Mouse (Mus musculus) thymus, adult 2 months (tissue): Measurements from ENCODE around the gene Itga2b. TPM values are rescaled to one million over a fixed set of nuclear protein-coding genes. Genes with fewer than 3 reads are reported as not detected.

Source experiments
- DNase-seq: peaks from one replicate; pipeline ENCODE4 v3.0.0; 2021
- H3K27ac ChIP-seq: fragments of 200-500 bp; 2 replicates; pipeline ENCODE4 v1.5.1; 2012; ENCODE audit warnings: low read length, control low read depth; ENCODE audit not compliant: control insufficient read depth, insufficient read depth
- H3K27me3 ChIP-seq: fragments of 200-500 bp; 2 replicates; pipeline ENCODE4 v1.6.1; 2012; ENCODE audit warnings: mild to moderate bottlenecking, low read length, moderate library complexity, mixed read lengths; ENCODE audit not compliant: control insufficient read depth, insufficient read depth
- H3K36me3 ChIP-seq: fragments of 200-500 bp; 2 replicates; pipeline ENCODE4 v1.6.1; 2012; ENCODE audit warnings: mild to moderate bottlenecking, low read length, moderate library complexity; ENCODE audit not compliant: control insufficient read depth, insufficient read depth
- H3K4me1 ChIP-seq: fragments of 200-500 bp; replicated peaks from 2 replicates; pipeline ENCODE4 v1.6.1; 2012; ENCODE audit warnings: low read length; ENCODE audit not compliant: control insufficient read depth, insufficient read depth
- H3K4me3 ChIP-seq: fragments of 200-500 bp; 2 replicates; pipeline ENCODE4 v1.5.1; 2012; ENCODE audit warnings: mild to moderate bottlenecking, low read length, control low read depth, moderate library complexity; ENCODE audit not compliant: control insufficient read depth, insufficient read depth
- CTCF ChIP-seq: fragments of 200-500 bp; IDR thresholded peaks from 2 replicates; pipeline ENCODE4 v1.5.1; 2012; ENCODE audit warnings: mild to moderate bottlenecking, control low read depth, low read length, moderate library complexity, borderline replicate concordance; ENCODE audit not compliant: control insufficient read depth, poor library complexity, insufficient read depth; ENCODE audit errors: extremely low read depth
- POLR2A ChIP-seq: fragments of 200-500 bp; IDR thresholded peaks from 2 replicates; pipeline ENCODE4 v1.6.1; 2012; ENCODE audit warnings: mild to moderate bottlenecking, low read length, control low read depth, moderate library complexity; ENCODE audit not compliant: control insufficient read depth, poor library complexity, insufficient read depth; ENCODE audit errors: extremely low read depth
- WGBS: fragments of 180-500 bp; shearing (Covaris S2); methylation state at CpG from one replicate; pipeline ENCODE4 v1.1.7; 2018; 5-methylcytosine and 5-hydroxymethylcytosine counted together
- polyA plus RNA-seq: library from polyadenylated mRNA; depleted of rRNA; stranded (reverse); fragments of >200 nt; gene quantifications from 2 replicates; pipeline ENCODE4 v1.2.3, GENCODE M21; 2012

Itga2b gene
- polyA plus RNA-seq, 1 experiment, result 4.0 TPM

DNA sequence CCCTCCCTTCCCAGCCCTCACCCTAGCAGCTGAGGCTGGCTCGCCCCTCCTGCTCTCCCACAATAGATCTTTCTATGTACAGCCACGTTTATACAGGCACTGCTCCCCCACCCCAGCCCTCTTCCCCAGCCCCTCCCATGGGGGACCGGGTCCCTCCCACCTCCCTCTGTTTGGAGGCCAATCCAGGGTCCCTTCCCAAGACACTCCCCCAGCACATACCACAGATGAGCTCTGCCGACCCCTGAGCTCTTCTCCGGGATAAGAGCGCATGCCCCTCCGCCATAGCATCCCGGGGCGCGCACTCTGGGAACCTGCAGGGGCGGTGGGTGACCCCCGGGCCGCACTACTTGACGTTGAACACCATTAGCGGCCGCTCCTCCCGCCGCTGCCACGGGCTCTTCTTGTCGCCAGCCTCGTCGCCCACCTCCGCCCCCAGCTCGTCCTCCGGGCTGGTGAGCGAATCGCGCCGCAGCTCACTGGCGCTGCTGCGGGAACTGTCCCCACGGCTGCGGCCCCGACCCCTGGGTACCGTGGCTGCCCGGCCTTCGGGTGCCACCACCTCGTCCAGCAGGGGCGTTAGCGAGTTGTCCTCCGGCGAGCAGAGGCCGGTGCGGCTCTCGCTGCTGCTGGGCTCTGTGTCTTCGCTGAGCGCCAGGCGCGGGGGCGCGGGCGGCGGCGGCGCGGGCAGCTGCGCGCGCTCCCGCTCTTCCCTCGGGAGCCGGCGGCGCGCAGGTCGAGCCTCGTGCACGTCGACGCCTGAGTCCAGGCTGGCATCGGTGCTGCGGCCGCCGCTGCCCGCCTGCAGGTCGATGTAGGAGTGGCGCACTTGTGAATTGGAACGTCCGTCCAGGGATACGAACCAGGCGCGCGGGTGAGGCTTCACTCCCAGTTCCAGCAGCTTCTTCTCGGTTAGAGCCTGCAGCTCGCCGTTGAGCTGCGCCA, 32.5 kb downstream of the Itga2b start:
- no peak overlapping the region for H3K27ac ChIP-seq
- H3K36me3 ChIP-seq, result no peaks in the 10 kb centered on the region
- DNase-seq, result no peak
- H3K4me3 ChIP-seq, result peak overlapping the region; percentile 24
- peaks cover 16% of the 10 kb centered on the region for H3K4me1 ChIP-seq
- TF ChIP-seq POLR2A (no peak), CTCF (no peak)
- H3K27me3 ChIP-seq, result peaks cover 3% of the 10 kb centered on the region; the same call in 1 of the 2 replicates
- WGBS, result 59% methylated on average over 87 of the region's 87 CpGs

DNA sequence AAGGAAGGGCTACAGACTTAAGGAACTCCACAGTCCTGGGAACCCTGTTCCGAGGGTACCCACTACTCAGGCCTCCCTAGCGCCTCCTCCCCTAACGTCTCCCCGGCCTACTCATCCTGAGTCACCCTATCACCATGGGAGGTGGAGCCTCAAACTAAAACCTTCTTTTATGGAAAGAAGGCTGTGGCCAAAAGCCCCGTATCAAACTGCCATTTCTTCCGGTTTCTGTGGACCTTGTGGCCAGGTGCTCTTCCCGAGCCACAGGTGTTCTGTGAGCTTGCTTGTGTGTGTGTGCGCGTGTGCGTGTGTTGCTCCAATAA, 33.5 kb downstream of the Itga2b start:
- no peak overlapping the region for H3K27ac ChIP-seq
- WGBS, result 84% methylated on average over 10 of the region's 10 CpGs
- H3K36me3 ChIP-seq, result no peaks in the 10 kb centered on the region
- H3K4me3 ChIP-seq, result no peak overlapping the region
- peaks cover 3% of the 10 kb centered on the region; the same call in 1 of the 2 replicates for H3K27me3 ChIP-seq
- TF ChIP-seq CTCF (no peak), POLR2A (no peak)
- H3K4me1 ChIP-seq, result peaks cover 21% of the 10 kb centered on the region
- DNase-seq, result no peak

DNA sequence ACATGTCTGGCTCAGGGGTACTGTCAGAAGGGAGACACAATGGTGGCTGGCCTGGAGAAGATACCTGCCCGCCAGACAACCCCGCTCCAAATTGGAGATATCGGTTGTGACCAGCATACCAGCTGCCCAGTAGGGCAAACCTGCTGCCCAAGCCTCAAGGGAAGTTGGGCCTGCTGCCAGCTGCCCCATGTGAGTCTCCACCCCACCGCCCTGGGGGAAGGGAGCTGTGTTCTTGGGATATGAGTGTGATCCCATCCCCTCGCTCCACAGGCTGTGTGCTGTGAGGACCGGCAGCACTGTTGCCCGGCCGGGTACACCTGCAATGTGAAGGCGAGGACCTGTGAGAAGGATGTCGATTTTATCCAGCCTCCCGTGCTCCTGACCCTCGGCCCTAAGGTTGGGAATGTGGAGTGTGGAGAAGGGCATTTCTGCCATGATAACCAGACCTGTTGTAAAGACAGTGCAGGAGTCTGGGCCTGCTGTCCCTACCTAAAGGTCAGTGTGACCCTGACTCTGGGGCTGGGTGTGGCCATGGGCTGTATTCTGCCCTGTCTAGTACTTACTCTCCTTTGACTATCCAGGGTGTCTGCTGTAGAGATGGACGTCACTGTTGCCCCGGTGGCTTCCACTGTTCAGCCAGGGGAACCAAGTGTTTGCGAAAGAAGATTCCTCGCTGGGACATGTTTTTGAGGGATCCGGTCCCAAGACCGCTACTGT, 34.0 kb downstream of the Itga2b start:
- no peak for DNase-seq
- Histone ChIP-seq H3K27me3 (peaks cover 3% of the 10 kb centered on the region; the same call in 1 of the 2 replicates), H3K36me3 (no peaks in the 10 kb centered on the region), H3K27ac (no peak overlapping the region), H3K4me3 (no peak overlapping the region), H3K4me1 (peaks cover 21% of the 10 kb centered on the region)
- 98% methylated on average over 18 of the region's 18 CpGs for WGBS
- TF ChIP-seq CTCF, result no peak
- TF ChIP-seq POLR2A, result no peak

DNA sequence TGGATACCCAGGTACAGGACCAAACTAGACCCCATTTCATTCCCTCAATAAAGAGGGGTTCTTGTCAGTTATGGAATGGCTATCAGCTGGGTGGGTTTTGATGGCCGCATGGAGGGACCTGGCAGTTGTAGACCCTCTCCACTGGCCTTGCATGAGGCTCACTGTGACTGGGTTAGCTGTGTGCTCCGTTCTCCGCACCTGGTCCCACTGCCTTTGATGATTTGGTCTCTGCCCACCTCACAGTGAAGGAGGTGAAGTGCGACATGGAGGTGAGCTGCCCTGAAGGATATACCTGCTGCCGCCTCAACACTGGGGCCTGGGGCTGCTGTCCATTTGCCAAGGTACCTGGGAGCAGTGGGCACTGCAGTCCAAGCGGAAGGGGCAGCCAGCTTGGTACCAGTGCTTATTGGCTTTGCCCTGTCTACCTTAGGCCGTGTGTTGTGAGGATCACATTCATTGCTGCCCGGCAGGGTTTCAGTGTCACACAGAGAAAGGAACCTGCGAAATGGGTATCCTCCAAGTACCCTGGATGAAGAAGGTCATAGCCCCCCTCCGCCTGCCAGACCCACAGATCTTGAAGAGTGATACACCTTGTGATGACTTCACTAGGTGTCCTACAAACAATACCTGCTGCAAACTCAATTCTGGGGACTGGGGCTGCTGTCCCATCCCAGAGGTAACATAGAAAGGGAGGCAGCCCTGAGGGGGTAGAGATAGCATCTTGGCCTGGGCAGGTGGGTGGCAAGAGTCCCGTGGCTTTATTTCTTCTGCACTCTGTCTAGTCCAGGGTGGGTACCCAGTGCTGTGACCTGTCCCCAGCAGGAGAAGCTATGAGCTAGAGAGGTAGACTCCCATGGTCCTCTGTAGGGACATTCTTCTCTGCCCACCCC, 34.9 kb downstream of the Itga2b start:
- WGBS, result 93% methylated on average over 11 of the region's 11 CpGs
- no peak for TF ChIP-seq POLR2A
- no peak for TF ChIP-seq CTCF
- Histone ChIP-seq H3K4me3 (no peak overlapping the region), H3K4me1 (peaks cover 26% of the 10 kb centered on the region), H3K27me3 (peaks cover 3% of the 10 kb centered on the region; the same call in 1 of the 2 replicates), H3K27ac (no peak overlapping the region), H3K36me3 (no peaks in the 10 kb centered on the region)
- DNase-seq, result no peak

DNA sequence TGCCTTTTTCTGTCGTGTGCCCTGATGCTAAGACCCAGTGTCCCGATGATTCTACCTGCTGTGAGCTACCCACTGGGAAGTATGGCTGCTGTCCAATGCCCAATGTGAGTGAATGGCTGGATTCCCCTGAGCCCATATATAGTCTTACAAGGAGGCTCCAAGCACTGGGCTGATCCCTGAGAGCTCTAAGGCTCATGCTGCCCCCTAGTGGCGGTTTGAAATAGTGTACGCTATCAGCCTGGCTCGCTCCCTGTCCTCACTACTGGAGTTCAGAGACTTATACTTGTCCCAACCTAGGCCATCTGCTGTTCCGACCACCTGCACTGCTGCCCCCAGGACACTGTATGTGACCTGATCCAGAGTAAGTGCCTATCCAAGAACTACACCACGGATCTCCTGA, 35.5 kb downstream of the Itga2b start:
- Histone ChIP-seq H3K27me3 (peaks cover 3% of the 10 kb centered on the region; the same call in 1 of the 2 replicates), H3K4me3 (no peak overlapping the region), H3K27ac (no peak overlapping the region), H3K4me1 (peaks cover 28% of the 10 kb centered on the region), H3K36me3 (no peaks in the 10 kb centered on the region)
- 30% methylated on average over 7 of the region's 7 CpGs for WGBS
- peak; percentile 81 for DNase-seq
- TF ChIP-seq CTCF (peak; percentile 52; the same call in 1 of the 2 replicates), POLR2A (no peak)

DNA sequence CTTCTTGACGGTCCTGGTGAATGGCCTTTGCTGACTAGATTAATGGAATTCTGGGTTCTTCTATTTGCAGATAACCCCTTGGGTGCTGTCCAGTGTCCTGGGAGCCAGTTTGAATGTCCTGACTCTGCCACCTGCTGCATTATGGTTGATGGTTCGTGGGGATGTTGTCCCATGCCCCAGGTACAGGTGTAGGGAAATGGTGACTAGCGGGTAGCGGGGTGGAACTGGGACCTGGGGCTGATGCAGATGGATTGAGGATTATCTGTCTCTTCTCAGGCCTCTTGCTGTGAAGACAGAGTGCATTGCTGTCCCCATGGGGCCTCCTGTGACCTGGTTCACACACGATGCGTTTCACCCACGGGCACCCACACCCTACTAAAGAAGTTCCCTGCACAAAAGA, 36.1 kb downstream of the Itga2b start:
- H3K36me3 ChIP-seq, result no peaks in the 10 kb centered on the region
- no peak for DNase-seq
- H3K4me3 ChIP-seq, result no peak overlapping the region
- peaks cover 3% of the 10 kb centered on the region; the same call in 1 of the 2 replicates for H3K27me3 ChIP-seq
- TF ChIP-seq POLR2A (no peak), CTCF (no peak)
- no peak overlapping the region for H3K27ac ChIP-seq
- peaks cover 28% of the 10 kb centered on the region for H3K4me1 ChIP-seq
- 94% methylated on average over 7 of the region's 7 CpGs for WGBS
